Mouse (Mus musculus): ENCODE data around the gene Speg. TPM values are rescaled to one million over a fixed set of nuclear protein-coding genes. Genes with fewer than 3 reads are reported as not detected.

Speg gene
- total RNA-seq, 1 experiment = 31.2 TPM

DNA sequence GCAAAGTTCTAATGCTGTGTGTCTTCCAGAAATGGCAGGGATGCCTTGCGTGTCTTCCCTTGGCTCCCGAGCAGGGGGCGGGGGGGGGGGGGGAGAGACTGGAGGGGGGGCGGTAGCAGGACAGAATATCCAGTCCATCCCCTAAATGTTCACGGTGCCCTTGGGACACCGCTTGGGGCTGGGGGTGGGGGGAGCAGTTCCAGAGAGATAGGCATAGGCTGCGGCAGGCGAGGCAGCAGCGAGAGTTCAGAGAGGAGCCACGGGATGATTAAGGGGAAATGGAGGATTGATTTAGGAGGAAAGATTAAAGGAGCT is 82.6 kb downstream of the Speg start:
- in situ Hi-C loops (cut with MboI; ENCODE audit: low sequenced_read_pairs in 2 of 2, unreplicated experiment in 2 of 2) = no loop called here
- no peak for TF ChIP-seq MAFK (IDR thresholded peaks at IDR 0.05; ENCODE audit: insufficient read depth, low read depth, low read length)
- no peak for TF ChIP-seq ZNF384 (IDR thresholded peaks at IDR 0.05; ENCODE audit: low read depth, low read length)
- no peak for TF ChIP-seq CHD2 (IDR thresholded peaks at IDR 0.05; ENCODE audit: low read depth, low read length)
- no peak for TF ChIP-seq ZC3H11A (IDR thresholded peaks at IDR 0.05; ENCODE audit: borderline replicate concordance, low read depth, low read length)
- TF ChIP-seq HCFC1 (IDR thresholded peaks at IDR 0.05; ENCODE audit: borderline replicate concordance, insufficient read depth, low read length) = no peak
- Histone ChIP-seq H3K9ac (ENCODE audit: insufficient read depth, low read depth, low read length, poor library complexity, severe bottlenecking) (no peak overlapping the region; the same call in 1 of the 2 replicates), H3K27ac (ENCODE audit: insufficient read depth, low read depth, low read length, poor library complexity, severe bottlenecking) (no peak overlapping the region), H3K9me3 (ENCODE audit: control insufficient read depth, insufficient read depth, low read depth, low read length) (no peaks in the 10 kb centered on the region), H3K4me3 (ENCODE audit: insufficient read depth in 1 of 2, low read depth in 1 of 2, low read length in 2 of 2, poor library complexity in 1 of 2, severe bottlenecking in 1 of 2) (peak overlapping the region in 1 of 2 experiments; percentile 10; a peak in 1 of 4 replicates), H3K36me3 (ENCODE audit: control insufficient read depth, insufficient read depth, low read length, poor library complexity, severe bottlenecking) (no peaks in the 10 kb centered on the region), H3K4me1 (ENCODE audit: control insufficient read depth in 2 of 2, insufficient read depth in 2 of 2, low read length in 2 of 2, poor library complexity in 1 of 2) (0 out of 4 replicates have a peak, but pooled peaks cover 0 to 2% of the 10 kb centered on the region in 2 experiments)
- DNase-seq (ENCODE audit: low read depth, low spot score) = no peak

DNA sequence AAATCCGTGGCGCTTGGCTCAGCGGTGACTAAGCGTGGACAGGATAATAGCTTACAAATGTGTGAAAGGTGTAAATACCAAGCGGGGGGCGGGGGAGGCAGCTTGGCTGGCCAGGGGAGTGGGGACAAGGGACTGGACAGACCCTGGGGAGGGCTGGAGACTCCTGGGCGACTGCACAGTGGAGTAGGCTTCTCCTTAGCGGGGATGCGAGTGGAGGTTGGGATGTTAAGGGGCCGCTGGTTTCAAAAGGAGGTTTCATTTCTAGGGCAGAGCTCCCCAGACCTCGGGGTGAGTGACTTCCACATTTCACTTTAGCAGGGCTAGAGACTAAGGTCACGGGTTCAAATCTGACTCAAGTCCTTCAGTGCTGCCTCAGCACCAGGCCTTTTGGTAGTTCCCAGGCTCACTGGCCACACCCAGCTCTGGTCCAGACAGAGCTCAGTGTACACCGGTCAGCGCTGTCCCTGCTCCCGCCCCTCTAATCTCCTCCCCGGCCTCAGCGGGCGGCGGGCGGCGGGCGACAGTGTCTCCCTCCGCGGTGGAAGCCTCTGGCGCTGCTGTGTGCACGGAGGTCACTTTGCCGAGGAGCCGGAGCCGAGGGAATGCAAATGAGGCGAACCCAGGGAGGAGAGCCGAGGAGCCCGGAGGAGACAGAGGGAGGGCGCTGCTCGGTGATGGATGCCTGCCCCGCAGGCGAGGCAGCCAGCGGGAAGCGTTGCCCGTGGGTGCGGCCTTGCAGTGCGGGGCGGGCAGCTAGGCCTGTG is 83.1 kb downstream of the Speg start:
- H3K4me3 ChIP-seq (ENCODE audit: insufficient read depth in 1 of 2, low read depth in 1 of 2, low read length in 2 of 2, poor library complexity in 1 of 2, severe bottlenecking in 1 of 2) = peak overlapping the region; percentile 0 to 10; a peak in 2 of 4 replicates
- H3K9ac ChIP-seq (ENCODE audit: insufficient read depth, low read depth, low read length, poor library complexity, severe bottlenecking) = no peak overlapping the region; the same call in 1 of the 2 replicates
- no peak overlapping the region for H3K27ac ChIP-seq (ENCODE audit: insufficient read depth, low read depth, low read length, poor library complexity, severe bottlenecking)
- in situ Hi-C loops (cut with MboI; ENCODE audit: low sequenced_read_pairs in 2 of 2, unreplicated experiment in 2 of 2) = no loop called here
- DNase-seq (ENCODE audit: low read depth, low spot score) = no peak
- TF ChIP-seq CHD2 (IDR thresholded peaks at IDR 0.05; ENCODE audit: low read depth, low read length) = no peak
- TF ChIP-seq ZC3H11A (IDR thresholded peaks at IDR 0.05; ENCODE audit: borderline replicate concordance, low read depth, low read length) = no peak
- TF ChIP-seq HCFC1 (IDR thresholded peaks at IDR 0.05; ENCODE audit: borderline replicate concordance, insufficient read depth, low read length) = no peak
- no peak for TF ChIP-seq MAFK (IDR thresholded peaks at IDR 0.05; ENCODE audit: insufficient read depth, low read depth, low read length)
- no peak for TF ChIP-seq ZNF384 (IDR thresholded peaks at IDR 0.05; ENCODE audit: low read depth, low read length)
- no peaks in the 10 kb centered on the region for H3K9me3 ChIP-seq (ENCODE audit: control insufficient read depth, insufficient read depth, low read depth, low read length)
- H3K4me1 ChIP-seq (ENCODE audit: control insufficient read depth in 2 of 2, insufficient read depth in 2 of 2, low read length in 2 of 2, poor library complexity in 1 of 2) = 0 out of 4 replicates have a peak, but pooled peaks cover 0 to 2% of the 10 kb centered on the region in 2 experiments
- no peaks in the 10 kb centered on the region for H3K36me3 ChIP-seq (ENCODE audit: control insufficient read depth, insufficient read depth, low read length, poor library complexity, severe bottlenecking)

DNA sequence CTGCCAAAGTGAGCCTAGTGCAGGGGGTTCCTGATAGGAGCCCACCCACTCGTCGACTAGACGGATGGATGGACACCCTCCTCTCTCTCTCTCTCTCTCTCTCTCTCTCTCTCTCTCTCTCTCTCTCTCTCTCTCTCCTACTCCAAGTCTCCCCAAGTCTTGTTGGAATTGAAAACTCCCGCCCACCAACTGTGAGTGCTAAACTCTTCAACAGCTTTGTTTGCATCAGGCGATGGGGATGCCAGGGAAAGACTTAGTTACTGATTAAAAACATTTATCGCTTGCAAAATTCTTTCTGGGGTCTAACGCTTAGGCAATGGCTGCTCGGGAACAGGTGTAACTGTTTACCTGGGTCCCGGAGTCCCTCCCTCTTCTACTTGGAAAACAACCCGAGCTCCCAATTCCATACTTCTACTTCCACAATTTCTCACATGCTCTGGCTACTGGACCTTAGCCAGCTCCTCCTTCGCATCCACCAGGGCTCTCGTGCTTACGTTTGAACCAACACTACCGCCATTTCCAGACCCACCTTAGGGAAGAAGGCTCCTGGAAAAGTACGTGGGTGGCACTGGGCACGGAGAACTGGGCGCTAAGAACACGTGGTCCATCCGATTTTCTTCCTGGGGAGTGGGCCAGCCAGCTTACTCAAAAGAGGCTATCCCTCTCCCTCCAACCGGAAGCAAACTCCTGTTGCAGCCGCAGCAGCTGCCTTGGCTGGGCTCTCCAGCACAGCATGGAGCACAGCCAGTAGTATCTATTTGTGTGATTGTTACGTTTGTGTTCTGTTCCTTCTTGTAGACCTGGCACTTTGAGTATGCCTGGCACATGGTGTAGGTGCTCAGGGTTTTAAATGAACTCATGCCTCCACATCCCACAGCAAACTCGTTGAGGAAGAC is 83.9 kb downstream of the Speg start:
- in situ Hi-C loops (cut with MboI; ENCODE audit: low sequenced_read_pairs in 2 of 2, unreplicated experiment in 2 of 2) = no loop called here
- Histone ChIP-seq H3K9ac (ENCODE audit: insufficient read depth, low read depth, low read length, poor library complexity, severe bottlenecking) (no peak overlapping the region), H3K4me3 (ENCODE audit: insufficient read depth in 1 of 2, low read depth in 1 of 2, low read length in 2 of 2, poor library complexity in 1 of 2, severe bottlenecking in 1 of 2) (peak overlapping the region in 1 of 2 experiments; percentile 10; a peak in 1 of 4 replicates), H3K27ac (ENCODE audit: insufficient read depth, low read depth, low read length, poor library complexity, severe bottlenecking) (no peak overlapping the region), H3K36me3 (ENCODE audit: control insufficient read depth, insufficient read depth, low read length, poor library complexity, severe bottlenecking) (no peaks in the 10 kb centered on the region), H3K4me1 (ENCODE audit: control insufficient read depth in 2 of 2, insufficient read depth in 2 of 2, low read length in 2 of 2, poor library complexity in 1 of 2) (0 out of 4 replicates have a peak, but pooled peaks cover 0 to 2% of the 10 kb centered on the region in 2 experiments), H3K9me3 (ENCODE audit: control insufficient read depth, insufficient read depth, low read depth, low read length) (no peaks in the 10 kb centered on the region)
- no peak for TF ChIP-seq ZNF384 (IDR thresholded peaks at IDR 0.05; ENCODE audit: low read depth, low read length)
- no peak for TF ChIP-seq MAFK (IDR thresholded peaks at IDR 0.05; ENCODE audit: insufficient read depth, low read depth, low read length)
- DNase-seq (ENCODE audit: low read depth, low spot score) = no peak

DNA sequence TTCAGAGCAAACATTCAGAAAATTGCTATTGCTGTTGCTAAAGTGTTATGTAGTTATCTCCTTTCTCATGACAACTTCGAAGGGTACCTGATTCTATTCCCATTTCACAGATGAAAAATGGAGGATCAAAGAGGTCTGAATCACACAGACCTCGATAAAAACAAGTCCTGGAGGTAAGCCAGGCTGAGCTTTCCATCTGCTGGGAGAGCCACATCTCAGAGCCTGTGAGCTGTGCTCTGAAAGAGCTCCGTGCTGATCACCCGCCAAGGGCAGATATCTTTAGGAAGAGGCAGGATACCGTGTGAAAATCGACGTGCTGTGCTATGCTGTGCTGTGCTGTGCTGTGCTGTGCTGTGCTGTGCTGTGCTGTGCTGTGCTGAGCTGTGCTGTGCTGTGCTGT is 85.2 kb downstream of the Speg start:
- DNase-seq (ENCODE audit: low read depth, low spot score) = no peak
- H3K9me3 ChIP-seq (ENCODE audit: control insufficient read depth, insufficient read depth, low read depth, low read length) = no peaks in the 10 kb centered on the region
- no peaks in the 10 kb centered on the region for H3K36me3 ChIP-seq (ENCODE audit: control insufficient read depth, insufficient read depth, low read length, poor library complexity, severe bottlenecking)
- 0 out of 4 replicates have a peak, but pooled peaks cover 0 to 2% of the 10 kb centered on the region in 2 experiments for H3K4me1 ChIP-seq (ENCODE audit: control insufficient read depth in 2 of 2, insufficient read depth in 2 of 2, low read length in 2 of 2, poor library complexity in 1 of 2)
- H3K27ac ChIP-seq (ENCODE audit: insufficient read depth, low read depth, low read length, poor library complexity, severe bottlenecking) = no peak overlapping the region
- in situ Hi-C loops (cut with MboI; ENCODE audit: low sequenced_read_pairs in 2 of 2, unreplicated experiment in 2 of 2) = loop anchor here (10.0 kb wide), 1 partner anchor 115 kb away; no protein-coding TSS in a partner anchor
- no peak for TF ChIP-seq ZC3H11A (IDR thresholded peaks at IDR 0.05; ENCODE audit: borderline replicate concordance, low read depth, low read length)
- no peak for TF ChIP-seq CHD2 (IDR thresholded peaks at IDR 0.05; ENCODE audit: low read depth, low read length)
- TF ChIP-seq MAFK (IDR thresholded peaks at IDR 0.05; ENCODE audit: insufficient read depth, low read depth, low read length) = no peak
- TF ChIP-seq HCFC1 (IDR thresholded peaks at IDR 0.05; ENCODE audit: borderline replicate concordance, insufficient read depth, low read length) = no peak
- no peak for TF ChIP-seq ZNF384 (IDR thresholded peaks at IDR 0.05; ENCODE audit: low read depth, low read length)
- H3K9ac ChIP-seq (ENCODE audit: insufficient read depth, low read depth, low read length, poor library complexity, severe bottlenecking) = no peak overlapping the region
- H3K4me3 ChIP-seq (ENCODE audit: insufficient read depth in 1 of 2, low read depth in 1 of 2, low read length in 2 of 2, poor library complexity in 1 of 2, severe bottlenecking in 1 of 2) = no peak overlapping the region

All from ES-E14 (cell line).